Mouse (Mus musculus) lung, postnatal 0 days (tissue): ENCODE data around the gene Nsun3. TPM values are rescaled to one million over a fixed set of nuclear protein-coding genes. Genes with fewer than 3 reads are reported as not detected.

Source experiments
- ATAC-seq: fragments of 200-750 bp; cut with Nextera tagmentation; 2 replicates; pipeline ENCODE4 v1.8.0; 2017; ENCODE audit warnings: moderate library complexity
- DNase-seq: peaks from one replicate; pipeline ENCODE4 v3.0.0-alpha.2; 2016; ENCODE audit warnings: low spot score
- H3K27ac ChIP-seq: fragments of 300-500 bp; sonication (generic); 2 replicates; pipeline ENCODE4 v1.5.1; 2014; ENCODE audit warnings: antibody characterized with exemption, mild to moderate bottlenecking, low read length, mixed read lengths
- H3K27me3 ChIP-seq: fragments of 300-500 bp; sonication (generic); replicated peaks from 2 replicates; pipeline ENCODE4 v1.6.1; 2014; ENCODE audit warnings: low read length, mixed read lengths; ENCODE audit not compliant: insufficient read depth
- H3K36me3 ChIP-seq: fragments of 300-500 bp; sonication (generic); 2 replicates; pipeline ENCODE4 v1.6.1; 2014; ENCODE audit warnings: low read length, mixed read lengths; ENCODE audit not compliant: insufficient read depth
- H3K4me1 ChIP-seq: fragments of 300-500 bp; sonication (generic); 2 replicates; pipeline ENCODE4 v1.6.1; 2014; ENCODE audit warnings: antibody characterized with exemption, low read depth, low read length, mixed read lengths; ENCODE audit not compliant: insufficient read depth
- H3K4me2 ChIP-seq: fragments of 300-500 bp; sonication (generic); replicated peaks from 2 replicates; pipeline ENCODE4 v1.6.1; 2014; ENCODE audit warnings: low read depth, mild to moderate bottlenecking, low read length, moderate library complexity, mixed read lengths
- H3K4me3 ChIP-seq: fragments of 300-500 bp; sonication (generic); 2 replicates; pipeline ENCODE4 v1.5.1; 2014; ENCODE audit warnings: low read depth, low read length
- H3K9ac ChIP-seq: fragments of 300-500 bp; sonication (generic); replicated peaks from 2 replicates; pipeline ENCODE4 v1.6.1; 2014; ENCODE audit warnings: low read depth, mild to moderate bottlenecking
- H3K9me3 ChIP-seq: fragments of 300-500 bp; sonication (generic); 2 replicates; pipeline ENCODE4 v1.6.1; 2016; ENCODE audit warnings: low read length, mixed read lengths
- CTCF ChIP-seq: IDR thresholded peaks from 2 replicates; pipeline ENCODE4 v1.5.1; 2016; ENCODE audit warnings: antibody characterized with exemption, mild to moderate bottlenecking
- EP300 ChIP-seq: IDR thresholded peaks from 2 replicates; pipeline ENCODE4 v1.6.1; 2016; ENCODE audit warnings: antibody characterized with exemption, mild to moderate bottlenecking, control low read depth
- WGBS: fragments of 180-500 bp; shearing (Covaris S2); extraction: QIAGEN DNeasy Blood & Tissue Kit; methylation state at CpG from one replicate; pipeline ENCODE4 v1.1.7; 2014; 5-methylcytosine and 5-hydroxymethylcytosine counted together
- polyA plus RNA-seq: library from polyadenylated mRNA; unstranded; fragments of >200 nt; fragmentation: Nextera tagmentation; extraction: Ambion mirVana; gene quantifications from 2 replicates; pipeline ENCODE4 v1.2.1, GENCODE M21; 2015

Gene Nsun3
- polyA plus RNA-seq, 1 experiment from 2014 or later, result 6.2 TPM

- Histone ChIP-seq H3K9me3 (no peaks in the 10 kb centered on the region), H3K27ac (no peak overlapping the region), H3K9ac (no peak overlapping the region), H3K4me3 (no peak overlapping the region), H3K4me2 (no peak overlapping the region), H3K27me3 (no peaks in the 10 kb centered on the region), H3K36me3 (peaks cover 14% of the 10 kb centered on the region; the same call in 1 of the 2 replicates), H3K4me1 (no peaks in the 10 kb centered on the region)
- no peak for ATAC-seq
- no peak for TF ChIP-seq CTCF
- TF ChIP-seq EP300, result no peak
- no peak for DNase-seq
- 77% methylated on average over 4 of the region's 4 CpGs for WGBS
These were observed 12.8 kb upstream of the Nsun3 start for GRCm38 (mm10) chr16:62799426-62799825.

DNA sequence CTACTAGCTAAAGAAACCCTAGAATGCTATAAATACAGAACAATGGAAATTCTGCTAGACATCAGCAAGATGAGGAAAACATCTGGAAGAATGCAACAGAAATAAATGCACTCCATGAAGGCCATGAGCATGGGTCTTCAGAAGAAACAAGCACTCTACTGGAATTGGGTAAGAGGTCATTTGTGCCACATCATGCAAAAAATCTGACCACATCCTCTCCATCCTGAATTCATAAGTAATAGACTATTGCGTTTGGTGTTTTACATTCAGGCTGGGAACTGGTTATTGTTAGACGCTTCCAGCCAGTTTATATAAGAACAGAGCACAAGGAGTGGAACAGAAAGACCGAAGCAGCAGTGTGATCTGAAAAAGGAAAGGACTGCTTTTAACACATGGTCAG is 12.2 kb upstream of the Nsun3 start:
- H3K9me3 ChIP-seq, result no peaks in the 10 kb centered on the region
- DNase-seq (no peak), ATAC-seq (no peak)
- H3K4me2 ChIP-seq, result no peak overlapping the region
- H3K4me1 ChIP-seq, result no peaks in the 10 kb centered on the region
- no peaks in the 10 kb centered on the region for H3K27me3 ChIP-seq
- TF ChIP-seq EP300 (no peak), CTCF (no peak)
- H3K27ac ChIP-seq, result no peak overlapping the region
- H3K9ac ChIP-seq, result no peak overlapping the region
- H3K36me3 ChIP-seq, result 0 out of 2 replicates have a peak, but pooled peaks cover 9% of the 10 kb centered on the region
- H3K4me3 ChIP-seq, result no peak overlapping the region
- 93% methylated on average over 3 of the region's 3 CpGs for WGBS

GRCm38 (mm10) chr16:62796608-62797007 is 10.0 kb upstream of the Nsun3 start:
- Histone ChIP-seq H3K9ac (no peak overlapping the region), H3K27ac (no peak overlapping the region), H3K27me3 (no peaks in the 10 kb centered on the region), H3K4me1 (no peaks in the 10 kb centered on the region), H3K36me3 (0 out of 2 replicates have a peak, but pooled peaks cover 6% of the 10 kb centered on the region), H3K9me3 (no peaks in the 10 kb centered on the region), H3K4me3 (no peak overlapping the region), H3K4me2 (no peak overlapping the region)
- WGBS, result 76% methylated on average over 1 of the region's 1 CpGs
- no peak for ATAC-seq
- TF ChIP-seq CTCF (no peak), EP300 (no peak)
- DNase-seq, result no peak

- Histone ChIP-seq H3K27me3 (no peaks in the 10 kb centered on the region), H3K4me2 (no peak overlapping the region), H3K36me3 (no peaks in the 10 kb centered on the region), H3K27ac (no peak overlapping the region), H3K4me3 (no peak overlapping the region), H3K9me3 (no peaks in the 10 kb centered on the region), H3K9ac (no peak overlapping the region), H3K4me1 (peaks cover 3% of the 10 kb centered on the region; the same call in 1 of the 2 replicates)
- ATAC-seq (no peak), DNase-seq (peak; percentile 65)
- WGBS, result 40% methylated on average over 5 of the region's 5 CpGs
- TF ChIP-seq EP300, result peak; percentile 16; the same call in 1 of the 2 replicates
- TF ChIP-seq CTCF, result peak; percentile 70
These were observed 4.4 kb downstream of the Nsun3 start for GRCm38 (mm10) chr16:62782229-62782628.

- Histone ChIP-seq H3K27ac (no peak overlapping the region), H3K9me3 (no peaks in the 10 kb centered on the region), H3K4me2 (no peak overlapping the region), H3K27me3 (no peaks in the 10 kb centered on the region), H3K4me1 (no peaks in the 10 kb centered on the region), H3K4me3 (no peak overlapping the region), H3K9ac (no peak overlapping the region), H3K36me3 (0 out of 2 replicates have a peak, but pooled peaks cover 5% of the 10 kb centered on the region)
- ATAC-seq (no peak), DNase-seq (no peak)
- 80% methylated on average over 10 of the region's 10 CpGs for WGBS
- TF ChIP-seq CTCF, result no peak
- no peak for TF ChIP-seq EP300
These were observed 8.3 kb downstream of the Nsun3 start for GRCm38 (mm10) chr16:62778282-62778681.

GRCm38 (mm10) chr16:62776034-62776433 is 10.6 kb downstream of the Nsun3 start:
- H3K9me3 ChIP-seq, result no peaks in the 10 kb centered on the region
- ATAC-seq (no peak), DNase-seq (no peak)
- H3K4me3 ChIP-seq, result no peak overlapping the region
- 0 out of 2 replicates have a peak, but pooled peaks cover 5% of the 10 kb centered on the region for H3K36me3 ChIP-seq
- H3K9ac ChIP-seq, result no peak overlapping the region
- H3K4me1 ChIP-seq, result no peaks in the 10 kb centered on the region
- no peak overlapping the region for H3K27ac ChIP-seq
- no peaks in the 10 kb centered on the region for H3K27me3 ChIP-seq
- H3K4me2 ChIP-seq, result no peak overlapping the region
- no peak for TF ChIP-seq CTCF
- TF ChIP-seq EP300, result no peak
- 87% methylated on average over 11 of the region's 11 CpGs for WGBS

GRCm38 (mm10) chr16:62773462-62773861 is 13.2 kb downstream of the Nsun3 start:
- Histone ChIP-seq H3K4me3 (no peak overlapping the region), H3K36me3 (0 out of 2 replicates have a peak, but pooled peaks cover 5% of the 10 kb centered on the region), H3K4me1 (no peaks in the 10 kb centered on the region), H3K27ac (no peak overlapping the region), H3K4me2 (no peak overlapping the region), H3K9me3 (no peaks in the 10 kb centered on the region), H3K9ac (no peak overlapping the region), H3K27me3 (no peaks in the 10 kb centered on the region)
- 81% methylated on average over 4 of the region's 4 CpGs for WGBS
- no peak for ATAC-seq
- TF ChIP-seq CTCF (no peak; the same call in 1 of the 2 replicates), EP300 (no peak)
- no peak for DNase-seq
